Mouse (Mus musculus): ENCODE measurements around the gene Adcy2. TPM values are rescaled to one million over a fixed set of nuclear protein-coding genes. Genes with fewer than 3 reads are reported as not detected.
A peak's percentile ranks its signal among the peaks of the same experiment; 100 is the strongest.

Adcy2 gene
- polyA plus RNA-seq, 1 experiment from 2014 or later = 0.98 TPM

- ATAC-seq (replicated peaks; ENCODE audit: insufficient number of reproducible peaks, insufficient read depth, low FRiP score, low read depth) = peak; percentile 99
- peak within 1 kb of the TSS; percentile 89 for H3K4me2 ChIP-seq
- H3K36me3 ChIP-seq = peaks cover 36% of the 10 kb centered on the region
- no peaks in the 10 kb centered on the region for H3K27me3 ChIP-seq
- H3K4me1 ChIP-seq (replicated peaks) = peaks cover 9% of the 10 kb centered on the region
- H3K9me3 ChIP-seq (replicated peaks) = no peaks in the 10 kb centered on the region
- peak within 1 kb of the TSS; percentile 98 for H3K4me3 ChIP-seq
- peak within 1 kb of the TSS; percentile 87 for H3K27ac ChIP-seq
- peak within 1 kb of the TSS; percentile 89 for H3K9ac ChIP-seq
- under 1% methylated on average over 81 of the region's 81 CpGs for WGBS
These were observed 417.4 kb downstream of the Adcy2 start, which contains the start of the genes Mtrr and Fastkd3 for GRCm38 (mm10) chr13:68581747-68582516. Gene Mtrr (minus strand): TSS chr13:68582149. Gene Fastkd3 (plus strand): TSS chr13:68582234.

- H3K36me3 ChIP-seq = peaks cover 36% of the 10 kb centered on the region
- peak overlapping the region; percentile 98 for H3K4me3 ChIP-seq
- ATAC-seq (replicated peaks; ENCODE audit: insufficient number of reproducible peaks, insufficient read depth, low FRiP score, low read depth) = no peak
- peak overlapping the region; percentile 87 for H3K27ac ChIP-seq
- peak overlapping the region; percentile 89 for H3K9ac ChIP-seq
- peaks cover 9% of the 10 kb centered on the region for H3K4me1 ChIP-seq (replicated peaks)
- WGBS = 26% methylated on average over 14 of the region's 14 CpGs
- H3K9me3 ChIP-seq (replicated peaks) = no peaks in the 10 kb centered on the region
- no peaks in the 10 kb centered on the region for H3K27me3 ChIP-seq
- H3K4me2 ChIP-seq = peak overlapping the region; percentile 89
These were observed 418.1 kb downstream of the Adcy2 start for GRCm38 (mm10) chr13:68581086-68581740.

- Histone ChIP-seq H3K27ac (no peak overlapping the region), H3K36me3 (peaks cover 23% of the 10 kb centered on the region)
- WGBS = 79% methylated on average over 7 of the region's 7 CpGs
These were observed 421.4 kb downstream of the Adcy2 start for GRCm38 (mm10) chr13:68577945-68578344.

GRCm38 (mm10) chr13:68574398-68574797 is 424.9 kb downstream of the Adcy2 start:
- peaks cover 37% of the 10 kb centered on the region for H3K36me3 ChIP-seq
- WGBS = 78% methylated on average over 4 of the region's 4 CpGs
- no peaks in the 10 kb centered on the region for H3K9me3 ChIP-seq (replicated peaks)
- H3K27ac ChIP-seq = no peak overlapping the region
- H3K4me1 ChIP-seq (replicated peaks) = peaks cover 31% of the 10 kb centered on the region
- H3K4me3 ChIP-seq = no peak overlapping the region
- no peak overlapping the region for H3K4me2 ChIP-seq
- no peaks in the 10 kb centered on the region for H3K27me3 ChIP-seq
- no peak for ATAC-seq (replicated peaks; ENCODE audit: insufficient number of reproducible peaks, insufficient read depth, low FRiP score, low read depth)
- no peak overlapping the region for H3K9ac ChIP-seq

More at GRCm38 (mm10) chr13:68577945-68578344, 421.4 kb downstream of the Adcy2 start:
- Histone ChIP-seq H3K4me2 (no peak overlapping the region), H3K4me1 (replicated peaks) (peaks cover 21% of the 10 kb centered on the region), H3K4me3 (no peak overlapping the region), H3K9me3 (replicated peaks) (no peaks in the 10 kb centered on the region), H3K27me3 (no peaks in the 10 kb centered on the region), H3K9ac (no peak overlapping the region)
- ATAC-seq (replicated peaks; ENCODE audit: insufficient number of reproducible peaks, insufficient read depth, low FRiP score, low read depth) = no peak

- Histone ChIP-seq H3K27ac (peak overlapping the region; percentile 87), H3K9ac (peak overlapping the region; percentile 28; the same call in 1 of the 2 replicates), H3K4me2 (peak overlapping the region; percentile 38), H3K36me3 (peaks cover 42% of the 10 kb centered on the region), H3K9me3 (replicated peaks) (no peaks in the 10 kb centered on the region), H3K4me1 (replicated peaks) (peaks cover 31% of the 10 kb centered on the region), H3K4me3 (no peak overlapping the region), H3K27me3 (no peaks in the 10 kb centered on the region)
- peak; percentile 83 for ATAC-seq (replicated peaks; ENCODE audit: insufficient number of reproducible peaks, insufficient read depth, low FRiP score, low read depth)
- WGBS = 46% methylated on average over 10 of the region's 10 CpGs
These were observed 426.1 kb downstream of the Adcy2 start for GRCm38 (mm10) chr13:68572966-68573913.

GRCm38 (mm10) chr13:68572247-68572646 is 427.1 kb downstream of the Adcy2 start:
- H3K36me3 ChIP-seq = peaks cover 46% of the 10 kb centered on the region
- peak overlapping the region; percentile 38 for H3K4me2 ChIP-seq
- 31% methylated on average over 19 of the region's 19 CpGs for WGBS

More at GRCm38 (mm10) chr13:68572247-68572646, 427.1 kb downstream of the Adcy2 start:
- Histone ChIP-seq H3K27me3 (no peaks in the 10 kb centered on the region), H3K4me1 (replicated peaks) (peaks cover 31% of the 10 kb centered on the region), H3K9me3 (replicated peaks) (no peaks in the 10 kb centered on the region), H3K4me3 (no peak overlapping the region), H3K27ac (peak overlapping the region; percentile 87), H3K9ac (no peak overlapping the region)
- peak; percentile 84 for ATAC-seq (replicated peaks; ENCODE audit: insufficient number of reproducible peaks, insufficient read depth, low FRiP score, low read depth)
